Mouse (Mus musculus) right cerebral cortex, adult 2 months (tissue): Measurements from ENCODE around the gene Synpr.

Experiments
- DNase-seq, 2 experiments: peaks; one replicate each; pipeline ENCODE4 v3.0.0; 2021 to 2022; ENCODE audit warnings: low spot score in 2 of 2

The Synpr gene

GRCm38 (mm10) chr14:13355569-13356362 lies 71.2 kb downstream of the Synpr start:
- DNase-seq, result peak; percentile 77 to 82

GRCm38 (mm10) chr14:13357101-13357667 lies 72.6 kb downstream of the Synpr start:
- DNase-seq, result no peak

GRCm38 (mm10) chr14:13358037-13358436 lies 73.5 kb downstream of the Synpr start:
- no peak for DNase-seq

GRCm38 (mm10) chr14:13361184-13361583 lies 76.6 kb downstream of the Synpr start:
- no peak for DNase-seq

GRCm38 (mm10) chr14:13361642-13362041 lies 77.1 kb downstream of the Synpr start:
- DNase-seq, result no peak

GRCm38 (mm10) chr14:13368309-13368708 lies 83.7 kb downstream of the Synpr start:
- DNase-seq, result no peak

GRCm38 (mm10) chr14:13389081-13389480 lies 104.5 kb downstream of the Synpr start:
- DNase-seq, result no peak

- DNase-seq, result no peak
Measured at GRCm38 (mm10) chr14:13389954-13390353, 105.4 kb downstream of the Synpr start.

- DNase-seq, result peak; percentile 10
Measured at GRCm38 (mm10) chr14:13399226-13400020, 114.8 kb downstream of the Synpr start.

GRCm38 (mm10) chr14:13411636-13412035 lies 127.1 kb downstream of the Synpr start:
- DNase-seq, result no peak

GRCm38 (mm10) chr14:13440723-13441122 lies 156.1 kb downstream of the Synpr start:
- no peak for DNase-seq

- no peak for DNase-seq
Measured at GRCm38 (mm10) chr14:13444908-13445307, 160.3 kb downstream of the Synpr start.

GRCm38 (mm10) chr14:13453461-13454204 lies 169.1 kb downstream of the Synpr start:
- DNase-seq, result peak; percentile 21 to 33

GRCm38 (mm10) chr14:13454991-13455390 lies 170.4 kb downstream of the Synpr start:
- no peak for DNase-seq

- no peak for DNase-seq
Measured at GRCm38 (mm10) chr14:13459333-13459732, 174.8 kb downstream of the Synpr start.

GRCm38 (mm10) chr14:13469211-13469610 lies 184.6 kb downstream of the Synpr start:
- no peak for DNase-seq

GRCm38 (mm10) chr14:13477821-13478220 lies 193.2 kb downstream of the Synpr start:
- no peak for DNase-seq

GRCm38 (mm10) chr14:13505355-13505754 lies 220.8 kb downstream of the Synpr start:
- DNase-seq, result no peak

GRCm38 (mm10) chr14:13518608-13519139 lies 234.1 kb downstream of the Synpr start:
- no peak for DNase-seq

GRCm38 (mm10) chr14:13519239-13520011 lies 234.8 kb downstream of the Synpr start:
- no peak for DNase-seq

GRCm38 (mm10) chr14:13547746-13548145 lies 263.2 kb downstream of the Synpr start:
- DNase-seq, result no peak
